Mouse (Mus musculus) ZHBTc4 (cell line): ENCODE data around the gene Rec8.
A peak's percentile ranks its signal among the peaks of the same experiment; 100 is the strongest.

Experiments used
- DNase-seq: peaks from one replicate; pipeline ENCODE4 v3.0.0-alpha.2; 2011; ENCODE audit warnings: low read depth, low spot score

Rec8 gene

GRCm38 (mm10) chr14:55592226-55592625 is 25.6 kb upstream of the Rec8 start:
- DNase-seq = no peak

GRCm38 (mm10) chr14:55596036-55596690 is 21.7 kb upstream of the Rec8 start:
- DNase-seq = no peak

- no peak for DNase-seq
These were observed 19.1 kb upstream of the Rec8 start for GRCm38 (mm10) chr14:55598521-55599390.

DNA sequence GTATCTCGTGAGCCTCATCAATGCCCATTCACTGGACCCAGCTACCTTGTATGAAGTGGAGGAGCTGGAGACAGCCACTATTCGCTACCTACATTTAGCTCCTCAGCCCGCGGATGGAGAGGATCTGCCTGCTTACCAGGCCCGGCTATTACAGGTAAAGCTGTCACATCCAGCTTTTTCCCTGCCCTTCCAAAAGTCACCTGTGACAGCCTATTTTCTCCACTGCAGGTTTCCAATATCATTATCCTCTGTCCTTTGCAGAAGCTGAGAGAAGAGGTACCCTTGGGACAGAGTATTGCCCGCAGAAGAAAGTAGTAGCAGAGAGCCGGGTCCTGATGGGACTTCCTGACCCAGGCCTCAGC is 14.6 kb upstream of the Rec8 start, which contains the start of gene Irf9:
Gene Irf9, plus strand, starts transcription at position 301 of the 362 bp plus-strand sequence.
- no peak for DNase-seq

DNA sequence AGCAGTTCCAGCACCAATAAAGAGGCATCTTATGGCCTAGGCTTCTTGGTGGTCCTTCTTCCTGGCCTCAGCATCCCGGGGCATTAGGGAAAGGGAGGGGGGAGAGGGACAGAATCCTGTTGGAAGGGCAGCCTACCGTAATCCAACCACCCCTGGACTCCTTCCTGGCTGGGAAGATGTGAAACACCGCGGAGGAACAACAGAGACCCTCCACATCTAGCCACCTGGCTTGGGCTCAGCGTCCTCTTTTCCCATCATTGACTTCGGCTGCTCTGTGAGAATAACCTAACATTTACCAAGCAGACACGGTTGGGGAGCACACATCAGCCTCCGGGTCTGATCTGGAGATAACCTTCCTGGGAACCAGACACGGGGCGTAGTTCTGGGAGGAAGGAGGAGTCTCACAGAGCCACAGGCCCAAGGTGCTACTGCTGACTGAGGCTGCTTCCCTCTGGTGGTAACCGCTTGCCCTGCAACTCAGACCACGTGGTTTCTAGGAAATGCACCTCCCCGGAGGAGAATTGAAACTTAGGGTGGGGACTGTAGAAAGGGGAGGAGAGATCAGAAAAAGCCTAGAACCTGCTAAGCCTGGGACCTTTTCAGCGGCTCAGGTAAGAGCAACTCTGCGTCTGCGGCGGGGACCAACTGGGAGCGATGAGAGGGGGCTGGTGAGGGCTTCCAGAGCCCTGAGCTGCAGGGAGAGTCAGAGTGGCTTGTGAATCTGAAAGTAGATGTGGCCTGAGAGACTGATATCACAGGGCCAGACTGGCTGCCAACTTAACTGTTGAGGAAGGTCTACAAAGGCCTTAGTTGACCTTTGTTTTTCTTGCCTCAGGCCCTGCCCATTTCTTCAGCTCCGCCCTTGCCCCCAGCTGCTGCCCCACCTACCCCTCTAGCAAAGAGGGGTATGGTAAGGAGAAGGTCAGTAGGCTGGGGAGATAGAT is 13.9 kb upstream of the Rec8 start:
- DNase-seq = peak; percentile 98

DNA sequence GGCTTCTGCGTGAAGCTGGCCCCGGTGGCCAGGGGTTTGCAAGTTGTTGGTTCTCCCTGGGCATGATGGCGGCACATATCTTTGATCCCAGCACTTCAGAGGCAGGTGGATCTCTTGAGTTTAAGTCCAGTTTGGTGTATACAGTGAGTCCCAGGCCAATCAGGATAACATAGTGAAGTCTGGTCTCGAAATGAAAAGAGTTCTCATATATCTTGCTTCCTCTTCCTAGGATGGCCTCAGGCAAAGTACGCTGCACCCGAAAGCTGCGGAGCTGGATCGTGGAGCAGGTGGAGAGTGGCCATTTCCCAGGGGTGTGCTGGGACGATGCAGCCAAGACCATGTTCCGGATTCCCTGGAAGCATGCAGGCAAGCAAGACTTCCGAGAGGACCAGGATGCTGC is 13.0 kb upstream of the Rec8 start:
- DNase-seq = peak; percentile 53

DNA sequence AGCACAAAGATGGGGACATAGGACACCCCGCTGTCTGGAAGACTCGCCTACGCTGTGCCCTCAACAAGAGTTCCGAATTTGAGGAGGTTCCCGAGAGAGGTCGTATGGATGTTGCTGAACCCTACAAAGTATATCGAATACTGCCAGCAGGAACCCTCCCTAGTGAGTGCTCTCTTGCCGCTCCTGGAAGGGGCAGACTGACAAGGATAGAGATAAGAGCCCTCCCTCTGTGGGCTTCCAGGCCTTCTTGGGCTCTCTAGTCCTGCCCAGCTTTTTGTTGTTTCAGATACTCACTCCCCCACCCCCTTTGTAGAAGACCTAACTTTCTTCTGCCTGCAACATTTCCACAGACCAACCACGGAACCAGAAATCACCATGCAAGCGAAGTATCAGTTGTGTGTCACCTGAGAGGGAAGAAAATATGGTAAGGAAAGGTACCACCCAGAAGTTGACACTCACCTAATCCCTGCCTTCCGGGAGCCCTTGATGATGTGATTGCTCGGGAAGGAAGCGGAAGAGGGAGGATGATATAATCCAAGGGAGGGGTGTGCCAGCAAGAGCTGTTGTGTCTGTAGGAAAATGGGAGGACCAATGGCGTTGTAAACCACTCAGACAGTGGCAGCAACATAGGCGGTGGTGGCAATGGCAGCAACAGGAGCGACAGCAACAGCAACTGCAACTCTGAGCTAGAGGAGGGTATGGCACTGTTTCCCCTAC is 11.9 kb upstream of the Rec8 start:
- peak; percentile 48 for DNase-seq

GRCm38 (mm10) chr14:55608339-55608738 is 9.5 kb upstream of the Rec8 start:
- no peak for DNase-seq

DNA sequence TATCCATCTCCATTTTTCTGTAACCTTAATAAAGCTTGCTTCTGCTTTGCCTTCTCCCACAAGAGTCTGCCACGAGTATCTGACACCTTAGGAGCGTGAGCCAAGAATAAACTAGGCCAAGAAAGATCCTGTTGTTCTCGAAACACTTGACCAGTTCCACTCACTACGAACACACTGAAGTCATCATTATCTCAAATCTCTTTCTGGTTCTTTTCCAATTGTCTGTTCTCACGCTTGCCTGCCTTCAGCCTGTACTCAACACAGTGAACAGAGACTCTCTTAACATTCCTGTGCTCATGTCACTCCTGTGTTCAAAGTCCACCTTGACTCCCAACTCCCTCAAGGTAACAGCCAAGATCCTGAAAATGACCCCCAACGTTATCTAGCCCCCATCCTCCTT is 4.5 kb upstream of the Rec8 start:
- no peak for DNase-seq

DNA sequence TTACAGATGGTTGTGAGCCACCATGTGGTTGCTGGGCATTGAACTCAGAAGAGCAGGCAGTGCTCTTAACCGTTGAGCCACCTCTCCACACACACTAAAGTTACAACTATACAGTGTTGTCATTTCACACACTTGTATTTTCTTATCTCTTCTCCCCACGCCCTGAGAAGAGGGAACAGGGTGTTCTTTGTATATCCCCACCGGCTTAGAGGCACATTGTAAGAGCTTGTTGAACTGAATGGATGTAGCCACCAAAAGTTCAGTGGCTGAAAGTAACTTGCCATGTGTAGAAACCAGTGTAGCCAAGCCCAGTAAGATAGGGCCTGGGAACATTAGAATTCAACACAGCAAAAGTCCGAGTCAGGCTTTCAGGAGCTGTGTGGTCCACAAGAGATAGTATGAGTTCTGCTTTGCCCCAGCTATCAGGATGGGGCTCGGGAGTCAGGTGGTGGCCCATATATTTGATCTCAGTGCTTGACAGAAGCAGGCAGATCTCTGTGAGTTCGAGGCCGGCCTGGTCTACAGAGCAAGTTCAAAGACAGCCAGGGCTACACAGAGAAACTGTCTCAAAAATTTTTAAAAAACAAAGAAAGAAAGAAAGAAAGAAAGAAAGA is 3.2 kb upstream of the Rec8 start:
- DNase-seq = no peak

- DNase-seq = no peak
These were observed 2.0 kb upstream of the Rec8 start for GRCm38 (mm10) chr14:55615876-55616275.

DNA sequence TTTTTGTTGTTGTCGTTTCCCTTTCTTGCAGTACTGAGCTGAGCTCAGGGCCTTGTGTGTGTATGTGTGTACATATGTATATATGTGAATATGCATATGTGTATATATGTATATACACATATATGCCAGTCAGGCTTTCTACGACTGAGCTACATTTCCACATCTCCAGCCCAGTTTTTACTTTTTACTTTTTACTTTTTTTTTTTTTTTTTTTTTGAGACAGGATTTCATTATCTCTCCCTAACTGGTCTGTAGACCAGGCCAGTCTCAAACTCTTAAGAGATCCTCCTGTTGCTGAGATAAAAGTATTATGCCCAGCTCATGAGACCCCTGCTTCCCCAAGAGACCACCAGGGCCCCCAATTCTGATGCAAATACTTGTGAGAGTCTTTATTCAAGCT is 993 bp upstream of the Rec8 start:
- DNase-seq = no peak

GRCm38 (mm10) chr14:55618486-55619195 is 804 bp downstream of the Rec8 start:
- no peak for DNase-seq

GRCm38 (mm10) chr14:55628077-55628827 is 10.4 kb downstream of the Rec8 start:
- DNase-seq = no peak

GRCm38 (mm10) chr14:55629312-55629711 is 11.5 kb downstream of the Rec8 start:
- DNase-seq = peak; percentile 78

GRCm38 (mm10) chr14:55634874-55635522 is 17.2 kb downstream of the Rec8 start:
- DNase-seq = peak; percentile 71

- peak; percentile 95 for DNase-seq
These were observed 17.7 kb downstream of the Rec8 start, which contains the start of gene Ipo4 for GRCm38 (mm10) chr14:55635523-55636007. Gene Ipo4 (minus strand): TSS chr14:55635957.

DNA sequence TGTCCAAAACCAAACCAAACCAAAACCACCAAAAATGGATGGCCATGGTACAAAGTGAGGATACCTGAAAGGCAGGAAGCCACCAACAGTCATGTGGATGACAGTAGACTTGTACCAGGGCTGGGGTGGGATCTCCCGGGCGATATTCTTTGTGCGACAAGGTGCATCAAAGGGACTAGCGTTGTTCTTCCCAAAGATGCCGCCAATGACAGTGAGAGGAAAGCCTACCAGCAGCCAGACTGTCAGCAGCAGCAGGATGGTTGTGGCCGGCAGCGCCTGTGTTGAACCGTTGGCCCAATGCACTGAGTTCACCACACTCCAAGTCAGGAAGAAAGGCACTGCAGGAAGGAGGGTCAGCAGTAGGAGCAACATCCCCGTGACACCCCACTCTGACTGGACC is 20.0 kb downstream of the Rec8 start, which contains the start of gene Gm49378:
Gene Gm49378, minus strand, starts transcription at position 101 of the 400 bp plus-strand sequence.
- DNase-seq = no peak

DNA sequence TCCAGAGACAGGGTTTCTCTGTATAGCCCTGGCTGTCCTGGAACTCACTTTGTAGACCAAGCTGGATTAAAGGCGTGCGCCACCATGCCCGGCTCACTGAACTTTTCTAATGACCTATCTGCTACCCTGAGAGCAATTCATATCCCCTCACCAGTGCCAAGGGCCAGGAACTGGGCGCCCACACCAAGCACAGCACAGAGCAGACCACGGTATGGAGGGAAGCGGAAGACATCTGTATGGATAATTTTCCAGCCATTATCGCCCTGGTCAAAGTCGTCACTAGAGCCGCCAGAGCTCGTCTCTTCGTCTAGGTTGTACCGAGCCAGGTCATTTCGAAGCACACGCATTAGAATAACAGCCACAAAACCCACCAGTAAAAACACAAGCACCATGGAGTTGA is 23.0 kb downstream of the Rec8 start:
- DNase-seq = no peak
